Mouse (Mus musculus): ENCODE data around the gene Galnt3. TPM values are rescaled to one million over a fixed set of nuclear protein-coding genes. Genes with fewer than 3 reads are reported as not detected.

The Galnt3 gene
- 1.2 and 1.9 TPM in 2 replicates for polyA plus RNA-seq (2015; fragmentation: Nextera tagmentation; extraction: Ambion mirVana)

DNA sequence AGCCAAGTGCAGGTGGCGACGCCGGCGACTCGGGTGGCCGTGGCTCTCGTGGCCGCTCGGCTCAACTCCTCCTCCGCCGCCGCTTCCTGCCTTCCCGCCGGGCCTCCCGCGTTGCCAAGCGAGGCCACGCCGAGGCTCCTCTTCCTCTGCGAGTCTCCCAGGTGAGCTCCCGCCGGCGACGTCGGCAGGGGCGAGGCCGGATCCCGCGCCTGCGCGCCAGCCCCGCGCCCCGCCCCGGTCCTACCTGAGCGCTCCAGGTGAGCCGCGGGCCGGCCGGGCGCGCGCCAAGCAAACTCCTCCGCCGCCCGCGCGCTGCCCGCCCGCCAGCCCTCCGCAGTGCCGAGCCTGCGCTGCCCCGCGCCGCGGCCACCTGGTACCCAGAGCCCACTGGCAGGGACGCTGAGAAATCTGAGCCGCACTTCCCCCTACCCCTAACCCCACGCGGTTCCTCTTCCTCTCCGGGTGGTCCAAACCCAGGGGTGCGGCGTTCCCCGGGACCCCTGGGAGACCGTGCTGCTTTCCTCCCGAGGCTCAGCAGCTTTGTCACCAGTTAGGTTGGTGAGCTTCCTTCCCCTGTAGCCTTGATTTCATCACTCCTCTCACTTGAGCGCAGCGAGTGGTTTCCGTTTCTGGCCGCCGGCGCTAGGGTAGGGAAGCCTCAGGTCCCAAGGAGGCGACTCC, at the start of gene Galnt3:
TSS of gene Galnt3 (minus strand) at position 404 of the 681 bp plus-strand sequence.

Other genes starting within 250 kb of the Galnt3 start
- gene Ttc21b, start 131.6 kb upstream of the Galnt3 start, polyA plus RNA-seq (2015; fragmentation: Nextera tagmentation; extraction: Ambion mirVana), result 1.6 and 1.8 TPM in 2 replicates